Mouse (Mus musculus) layer of hippocampus, adult 9-10 months (tissue): ENCODE measurements around the gene Aplp1.
"Not testable (repeated sequence)": the region's sequence is repeated elsewhere in the genome, so short reads cannot be mapped to it uniquely, and the experiment has no call there.

Experiments
- DNase-seq: peaks from one replicate; pipeline ENCODE4 v3.0.0; 2022; ENCODE audit warnings: low spot score

Aplp1 gene

GRCm38 (mm10) chr7:30444971-30445751 is at the start of gene Aplp1:
Gene Aplp1 (minus strand): TSS chr7:30445535.
- no peak for DNase-seq

GRCm38 (mm10) chr7:30493401-30493931 is 48.1 kb upstream of the Aplp1 start, which contains the start of gene Prodh2:
Gene Prodh2 (plus strand): TSS chr7:30493622.
- DNase-seq: no peak

GRCm38 (mm10) chr7:30492765-30493164 is 47.4 kb upstream of the Aplp1 start:
- DNase-seq: peak; percentile 55

- DNase-seq: no peak
Measured at GRCm38 (mm10) chr7:30490957-30491307, 45.6 kb upstream of the Aplp1 start.

- DNase-seq: peak; percentile 35
Measured at GRCm38 (mm10) chr7:30490251-30490956, 45.1 kb upstream of the Aplp1 start.

- DNase-seq: no peak
Measured at GRCm38 (mm10) chr7:30484250-30484649, 38.9 kb upstream of the Aplp1 start.

GRCm38 (mm10) chr7:30477415-30478381 is 32.4 kb upstream of the Aplp1 start:
- no peak for DNase-seq

GRCm38 (mm10) chr7:30476136-30476535 is 30.8 kb upstream of the Aplp1 start:
- not testable (repeated sequence) for DNase-seq

- no peak for DNase-seq
Measured at GRCm38 (mm10) chr7:30474999-30475398, 29.7 kb upstream of the Aplp1 start.

- DNase-seq: no peak
Measured at GRCm38 (mm10) chr7:30472411-30472810, 27.1 kb upstream of the Aplp1 start.

GRCm38 (mm10) chr7:30464816-30465300 is 19.5 kb upstream of the Aplp1 start:
- no peak for DNase-seq

GRCm38 (mm10) chr7:30463996-30464395 is 18.7 kb upstream of the Aplp1 start:
- DNase-seq: no peak

GRCm38 (mm10) chr7:30463568-30463967 is 18.2 kb upstream of the Aplp1 start:
- no peak for DNase-seq

GRCm38 (mm10) chr7:30459484-30459883 is 14.1 kb upstream of the Aplp1 start:
- DNase-seq: no peak

GRCm38 (mm10) chr7:30457629-30458330 is 12.4 kb upstream of the Aplp1 start, which contains the start of the genes Kirrel2 and Nphs1:
Gene Kirrel2 (minus strand): TSS chr7:30457690.
Gene Nphs1 (plus strand): TSS chr7:30458315.
- DNase-seq: no peak

GRCm38 (mm10) chr7:30456911-30457628 is 11.7 kb upstream of the Aplp1 start:
- no peak for DNase-seq

GRCm38 (mm10) chr7:30456487-30456886 is 11.2 kb upstream of the Aplp1 start:
- no peak for DNase-seq

- DNase-seq: no peak
Measured at GRCm38 (mm10) chr7:30454259-30454658, 8.9 kb upstream of the Aplp1 start.

- no peak for DNase-seq
Measured at GRCm38 (mm10) chr7:30453766-30454165, 8.4 kb upstream of the Aplp1 start.

- no peak for DNase-seq
Measured at GRCm38 (mm10) chr7:30453327-30453726, 8.0 kb upstream of the Aplp1 start.
